Mouse (Mus musculus) myocyte (in vitro differentiated cells): ENCODE results near the gene Ep400. TPM values are rescaled to one million over a fixed set of nuclear protein-coding genes. Genes with fewer than 3 reads are reported as not detected.

ENCODE experiments used
- H3K27me3 ChIP-seq: one replicate; pipeline ENCODE4 v1.6.1; 2011; ENCODE audit not compliant: control insufficient read depth, insufficient read depth, insufficient read length
- H3K36me3 ChIP-seq: one replicate; pipeline ENCODE4 v1.6.1; 2011; ENCODE audit not compliant: control insufficient read depth, insufficient read depth
- H3K4me2 ChIP-seq: one replicate; pipeline ENCODE4 v1.6.1; 2011; ENCODE audit warnings: low read depth, control low read depth
- H3K4me3 ChIP-seq: one replicate; pipeline ENCODE4 v1.5.1; 2011; ENCODE audit warnings: mild to moderate bottlenecking, control low read depth, moderate library complexity
- H3K79me2 ChIP-seq: one replicate; pipeline ENCODE4 v1.6.1; 2011; ENCODE audit not compliant: control insufficient read depth, insufficient read depth
- H3ac ChIP-seq: one replicate; pipeline ENCODE4 v1.6.1; 2011; ENCODE audit not compliant: control insufficient read depth, insufficient read length
- CEBPB ChIP-seq: IDR thresholded peaks from 2 replicates; pipeline ENCODE4 v1.6.1; 2011; ENCODE audit warnings: mild to moderate bottlenecking, moderate library complexity; ENCODE audit not compliant: poor library complexity, insufficient read depth, severe bottlenecking
- E2F4 ChIP-seq: IDR thresholded peaks from one replicate; pipeline ENCODE4 v1.6.1; 2011; ENCODE audit warnings: mild to moderate bottlenecking, control low read depth, moderate library complexity; ENCODE audit not compliant: insufficient read depth
- MAX ChIP-seq: IDR thresholded peaks from one replicate; pipeline ENCODE4 v1.6.1; 2011; ENCODE audit warnings: low read depth, mild to moderate bottlenecking, control low read depth
- MYOD1 ChIP-seq, 3 experiments: IDR thresholded peaks; one replicate each; pipeline ENCODE4 v1.6.1; 2011; ENCODE audit warnings: control low read depth in 2 of 3, low read depth in 2 of 3, mild to moderate bottlenecking in 2 of 3, moderate library complexity in 1 of 3; ENCODE audit not compliant: insufficient read length in 2 of 3, control insufficient read depth in 1 of 3
- MYOG ChIP-seq, 3 experiments: IDR thresholded peaks; one replicate each; pipeline ENCODE4 v1.6.1; 2011; ENCODE audit warnings: control low read depth in 2 of 3, low read depth in 2 of 3, mild to moderate bottlenecking in 2 of 3; ENCODE audit not compliant: insufficient read length in 2 of 3, control insufficient read depth in 1 of 3, insufficient read depth in 1 of 3
- POLR2A ChIP-seq: IDR thresholded peaks from one replicate; pipeline ENCODE4 v1.6.1; 2011; ENCODE audit warnings: low read depth, mild to moderate bottlenecking, control low read depth, moderate library complexity; ENCODE audit not compliant: insufficient read length
- POLR2AphosphoS2 ChIP-seq: IDR thresholded peaks from one replicate; pipeline ENCODE4 v1.6.1; 2011; ENCODE audit warnings: low read depth, control low read depth; ENCODE audit not compliant: insufficient read length
- REST ChIP-seq: IDR thresholded peaks from one replicate; pipeline ENCODE4 v1.6.1; 2011; ENCODE audit warnings: mild to moderate bottlenecking, control low read depth, moderate library complexity; ENCODE audit not compliant: insufficient read depth, insufficient read length
- SRF ChIP-seq: IDR thresholded peaks from one replicate; pipeline ENCODE4 v1.6.1; 2011; ENCODE audit warnings: low read depth; ENCODE audit not compliant: control insufficient read depth, insufficient read length
- TCF12 ChIP-seq: IDR thresholded peaks from one replicate; pipeline ENCODE4 v1.6.1; 2011; ENCODE audit warnings: mild to moderate bottlenecking, control low read depth; ENCODE audit not compliant: poor library complexity, insufficient read depth, severe bottlenecking
- TCF3 ChIP-seq: IDR thresholded peaks from one replicate; pipeline ENCODE4 v1.6.1; 2011; ENCODE audit warnings: low read depth, control low read depth; ENCODE audit not compliant: insufficient read length
- USF1 ChIP-seq: IDR thresholded peaks from one replicate; pipeline ENCODE4 v1.6.1; 2011; ENCODE audit warnings: low read depth, mild to moderate bottlenecking, control low read depth, moderate library complexity
- polyA plus RNA-seq: library from polyadenylated mRNA; unstranded; fragments of >200 nt; fragmentation: generic; extraction: Trizol; gene quantifications from one replicate; pipeline ENCODE4 v1.2.1, GENCODE M21; 2012; ENCODE audit warnings: missing spikeins

Ep400 gene
- polyA plus RNA-seq, 1 experiment: 22.0 TPM

GRCm38 (mm10) chr5:110745021-110745420 lies 25.5 kb downstream of the Ep400 start:
- Histone ChIP-seq H3K36me3 (peaks cover 8% of the 10 kb centered on the region), H3K4me3 (no peak overlapping the region), H3ac (no peak overlapping the region), H3K79me2 (peaks cover 67% of the 10 kb centered on the region), H3K27me3 (no peaks in the 10 kb centered on the region), H3K4me2 (no peak overlapping the region)
- TF ChIP-seq TCF12 (no peak), USF1 (no peak), MYOD1 (IDR thresholded peaks at IDR 0.05; ENCODE audit: control insufficient read depth in 1 of 3, insufficient read length in 2 of 3, low read depth in 2 of 3) (no peak), REST (no peak), E2F4 (no peak), SRF (no peak), CEBPB (no peak), MYOG (IDR thresholded peaks at IDR 0.05; ENCODE audit: control insufficient read depth in 1 of 3, insufficient read depth in 1 of 3, insufficient read length in 2 of 3, low read depth in 2 of 3) (no peak), POLR2AphosphoS2 (no peak), MAX (no peak), TCF3 (no peak), POLR2A (no peak)

GRCm38 (mm10) chr5:110739496-110740275 lies 30.8 kb downstream of the Ep400 start:
- peaks cover 39% of the 10 kb centered on the region for H3K36me3 ChIP-seq
- H3K79me2 ChIP-seq: peaks cover 15% of the 10 kb centered on the region
- H3K27me3 ChIP-seq: no peaks in the 10 kb centered on the region
- TF ChIP-seq REST: no peak
- no peak overlapping the region for H3K4me3 ChIP-seq
- no peak overlapping the region for H3ac ChIP-seq
- H3K4me2 ChIP-seq: no peak overlapping the region

GRCm38 (mm10) chr5:110735606-110736005 lies 34.9 kb downstream of the Ep400 start:
- TF ChIP-seq POLR2A (no peak), MYOD1 (IDR thresholded peaks at IDR 0.05; ENCODE audit: control insufficient read depth in 1 of 3, insufficient read length in 2 of 3, low read depth in 2 of 3) (no peak), E2F4 (no peak), TCF12 (no peak), SRF (no peak), TCF3 (no peak), MAX (no peak), CEBPB (no peak), POLR2AphosphoS2 (no peak), MYOG (IDR thresholded peaks at IDR 0.05; ENCODE audit: control insufficient read depth in 1 of 3, insufficient read depth in 1 of 3, insufficient read length in 2 of 3, low read depth in 2 of 3) (no peak), REST (no peak), USF1 (no peak)
- no peak overlapping the region for H3K4me2 ChIP-seq
- no peaks in the 10 kb centered on the region for H3K79me2 ChIP-seq
- no peak overlapping the region for H3K4me3 ChIP-seq
- no peak overlapping the region for H3ac ChIP-seq
- H3K36me3 ChIP-seq: peaks cover 47% of the 10 kb centered on the region
- H3K27me3 ChIP-seq: no peaks in the 10 kb centered on the region

- TF ChIP-seq TCF3 (no peak), MYOD1 (IDR thresholded peaks at IDR 0.05; ENCODE audit: control insufficient read depth in 1 of 3, insufficient read length in 2 of 3, low read depth in 2 of 3) (no peak), REST (no peak), CEBPB (no peak), USF1 (no peak), POLR2AphosphoS2 (no peak), MAX (no peak), MYOG (IDR thresholded peaks at IDR 0.05; ENCODE audit: control insufficient read depth in 1 of 3, insufficient read depth in 1 of 3, insufficient read length in 2 of 3, low read depth in 2 of 3) (no peak), POLR2A (no peak), TCF12 (no peak), E2F4 (no peak), SRF (no peak)
- H3K79me2 ChIP-seq: no peaks in the 10 kb centered on the region
- H3K27me3 ChIP-seq: no peaks in the 10 kb centered on the region
- no peak overlapping the region for H3K4me3 ChIP-seq
- no peak overlapping the region for H3K4me2 ChIP-seq
- peaks cover 49% of the 10 kb centered on the region for H3K36me3 ChIP-seq
- no peak overlapping the region for H3ac ChIP-seq
Observed at GRCm38 (mm10) chr5:110733231-110733823, 37.2 kb downstream of the Ep400 start.

GRCm38 (mm10) chr5:110731227-110731626 lies 39.3 kb downstream of the Ep400 start:
- Histone ChIP-seq H3K4me3 (no peak overlapping the region), H3K4me2 (no peak overlapping the region)
- TF ChIP-seq CEBPB (no peak), SRF (no peak), POLR2A (no peak), MAX (no peak), REST (no peak), E2F4 (no peak), USF1 (no peak), TCF3 (no peak), MYOG (IDR thresholded peaks at IDR 0.05; ENCODE audit: control insufficient read depth in 1 of 3, insufficient read depth in 1 of 3, insufficient read length in 2 of 3, low read depth in 2 of 3) (no peak), POLR2AphosphoS2 (no peak), MYOD1 (IDR thresholded peaks at IDR 0.05; ENCODE audit: control insufficient read depth in 1 of 3, insufficient read length in 2 of 3, low read depth in 2 of 3) (no peak), TCF12 (no peak)

More at GRCm38 (mm10) chr5:110731227-110731626, 39.3 kb downstream of the Ep400 start:
- Histone ChIP-seq H3ac (no peak overlapping the region), H3K36me3 (peaks cover 40% of the 10 kb centered on the region), H3K27me3 (no peaks in the 10 kb centered on the region), H3K79me2 (no peaks in the 10 kb centered on the region)
